Mouse (Mus musculus) cerebellum, postnatal 14 days (tissue): ENCODE measurements around the gene Traf2.

Experiments used
- DNase-seq, 2 experiments: peaks; one replicate each; pipeline ENCODE4 v3.0.0; 2021; ENCODE audit warnings: mixed read lengths in 2 of 2

Gene Traf2

DNA sequence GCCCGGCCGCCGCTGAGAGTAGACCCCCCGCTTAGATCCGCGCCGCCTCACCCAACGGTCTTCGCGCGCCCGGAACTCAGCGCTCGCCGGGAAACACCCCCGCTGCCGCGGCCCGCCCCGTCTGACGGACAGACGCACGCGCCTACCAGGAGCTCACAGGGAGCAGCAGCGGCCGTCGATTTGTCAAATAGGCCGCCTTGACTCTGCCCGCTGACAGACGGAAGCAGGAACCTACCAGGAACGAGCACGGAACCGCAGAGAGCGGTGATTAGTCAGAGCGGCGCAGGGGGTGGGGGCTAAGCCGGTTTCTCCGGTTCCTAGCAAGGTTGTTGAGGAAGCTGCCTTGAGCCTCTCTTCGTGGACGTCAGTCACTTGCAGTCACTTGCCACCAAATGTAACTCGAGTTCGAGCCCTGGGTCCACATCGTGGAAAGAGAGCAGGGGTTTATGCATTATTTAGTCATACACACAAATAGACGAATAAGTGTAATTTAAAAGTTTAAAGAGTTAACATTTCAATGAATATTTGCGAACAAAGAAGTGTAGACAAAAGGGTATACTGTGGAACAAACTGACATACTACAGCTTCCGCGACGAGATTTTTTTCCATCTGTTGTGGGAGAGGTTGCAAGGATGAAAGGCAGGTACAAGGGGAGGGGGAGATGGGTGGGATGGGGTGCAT lies at the start of gene Traf2:
Gene Traf2, minus strand, starts transcription at position 130 of the 681 bp plus-strand sequence.
- peak; percentile 98 to 99 for DNase-seq

DNA sequence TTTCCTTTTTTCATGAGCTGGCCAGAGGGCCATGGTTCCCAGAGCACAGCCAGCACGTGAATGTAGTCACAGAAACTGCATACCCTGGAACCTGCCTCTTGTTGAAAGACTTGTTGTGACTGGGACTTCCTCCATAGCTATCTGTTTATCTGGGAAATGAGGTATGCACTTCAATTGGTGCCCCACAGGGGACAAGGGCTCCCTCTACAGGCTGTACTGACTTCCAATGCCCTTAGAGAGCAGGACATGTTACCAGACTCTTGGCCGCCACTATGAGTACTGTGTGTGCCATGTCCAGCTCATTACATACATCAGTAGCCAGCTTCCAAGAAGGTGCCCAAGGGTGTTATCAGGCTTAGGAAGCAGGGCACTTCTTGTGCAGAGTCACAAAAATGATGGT lies 45.1 kb upstream of the Traf2 start:
- peak; percentile 64 to 73 for DNase-seq

- DNase-seq: no peak
These were observed 41.6 kb upstream of the Traf2 start for GRCm38 (mm10) chr2:25588227-25588907.

DNA sequence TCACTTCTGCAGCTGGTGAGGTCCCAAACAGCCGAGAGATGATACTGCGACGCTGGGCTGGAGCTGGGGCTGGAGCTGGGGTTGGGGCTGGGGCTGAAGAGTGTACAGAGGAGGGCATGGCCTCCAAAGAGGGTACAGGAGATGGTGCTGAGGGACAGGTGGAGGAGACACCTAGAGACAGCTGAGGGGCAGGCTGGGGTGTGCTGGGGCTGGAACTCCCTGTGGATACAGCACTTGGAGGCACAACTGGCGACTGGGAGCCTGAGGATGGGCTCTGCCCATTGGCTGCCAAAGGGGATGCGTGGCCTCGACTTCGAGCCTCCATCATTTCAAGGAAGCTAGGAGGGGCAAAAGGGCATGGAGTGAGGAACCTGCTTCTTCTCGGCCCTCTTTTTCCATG lies 40.5 kb upstream of the Traf2 start:
- DNase-seq: no peak

DNA sequence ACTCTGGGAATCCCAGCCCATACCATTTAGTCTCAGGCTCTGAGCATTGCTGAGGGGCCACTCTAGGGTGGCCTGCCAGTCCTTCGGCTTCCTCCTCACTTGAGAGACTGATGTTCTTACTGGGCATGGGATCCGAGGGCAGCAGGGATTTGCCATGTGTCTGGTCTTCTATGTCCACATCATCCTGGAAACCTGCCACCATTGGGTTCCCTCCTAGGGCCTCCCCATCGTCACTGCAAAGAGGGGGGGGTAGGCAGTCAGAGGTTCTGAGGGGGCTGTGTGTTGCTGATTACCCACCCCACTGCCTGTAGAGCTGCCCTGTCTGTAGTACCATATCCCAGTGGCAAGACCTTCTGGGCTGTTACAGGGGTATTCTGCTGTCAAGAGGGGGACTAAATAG lies 38.9 kb upstream of the Traf2 start:
- DNase-seq: peak in 1 of 2 experiments; percentile 63

GRCm38 (mm10) chr2:25584856-25585255 lies 38.1 kb upstream of the Traf2 start:
- peak in 1 of 2 experiments; percentile 33 for DNase-seq

- peak; percentile 63 to 67 for DNase-seq
These were observed 37.4 kb upstream of the Traf2 start for GRCm38 (mm10) chr2:25584152-25584551.

DNA sequence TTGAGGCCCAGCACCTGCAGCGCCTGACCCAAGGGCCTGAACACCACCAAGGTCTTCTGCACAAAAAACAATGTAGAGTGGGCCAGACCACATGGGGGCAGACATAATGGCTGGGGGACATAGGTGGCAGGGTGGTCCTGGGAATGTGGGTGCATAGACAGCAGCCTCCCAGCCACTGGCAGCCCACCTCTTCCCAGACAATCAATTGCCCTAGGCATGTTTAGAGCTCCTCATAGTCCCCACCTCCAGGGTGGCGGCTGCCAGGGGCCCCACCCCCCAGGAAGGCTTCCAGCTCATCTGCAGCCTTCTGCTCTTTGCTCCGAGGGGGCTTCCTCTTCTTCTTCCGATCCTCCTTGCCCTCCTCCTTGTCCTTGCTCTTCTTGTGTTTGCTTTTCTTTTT lies 36.8 kb upstream of the Traf2 start:
- peak; percentile 45 to 55 for DNase-seq

DNA sequence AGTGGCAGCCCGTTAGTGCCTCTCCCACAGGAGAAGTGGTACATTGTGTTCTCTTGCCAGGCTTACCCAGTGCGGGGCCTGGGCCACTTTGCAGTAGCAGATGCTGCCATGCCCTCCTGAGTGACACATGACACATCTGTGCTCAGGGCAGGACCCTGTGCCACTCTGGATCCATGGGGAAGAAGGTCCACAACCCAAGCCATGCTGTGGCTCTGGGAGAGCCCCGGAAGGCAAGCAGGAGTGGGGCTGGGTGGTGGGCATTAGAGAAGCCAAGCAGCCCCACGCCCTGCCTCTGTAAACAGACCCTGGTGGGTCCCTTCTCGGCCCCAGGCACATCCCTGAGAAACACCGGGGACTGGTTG lies 36.4 kb upstream of the Traf2 start:
- peak; percentile 47 to 48 for DNase-seq

GRCm38 (mm10) chr2:25582466-25583119 lies 35.9 kb upstream of the Traf2 start:
- peak; percentile 73 to 80 for DNase-seq

DNA sequence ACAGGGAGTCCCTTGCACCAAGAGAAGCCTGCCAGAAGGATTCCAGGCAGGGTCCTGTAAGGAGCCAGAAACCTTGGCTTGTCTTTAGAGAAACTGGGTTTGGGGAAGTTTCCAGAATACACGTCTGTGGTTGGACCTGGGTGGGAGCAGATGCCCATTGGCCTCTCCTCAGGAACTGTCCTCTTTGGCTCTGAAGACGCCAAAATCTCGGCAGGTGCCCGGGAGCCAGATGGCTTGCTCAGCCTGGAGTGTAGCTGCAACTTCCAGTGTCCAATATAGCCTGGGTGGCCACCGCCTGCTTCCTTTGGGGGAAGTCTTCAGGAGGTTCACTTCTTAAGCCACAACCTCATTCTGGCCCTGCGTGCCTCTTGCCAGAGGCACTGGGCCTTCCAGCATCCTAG lies 35.2 kb upstream of the Traf2 start:
- peak; percentile 94 to 97 for DNase-seq

- peak; percentile 88 to 91 for DNase-seq
These were observed 34.6 kb upstream of the Traf2 start, which contains the start of gene Ajm1 for GRCm38 (mm10) chr2:25581294-25581864. Gene Ajm1 (minus strand): TSS chr2:25581757.

- peak; percentile 63 to 70 for DNase-seq
These were observed 33.9 kb upstream of the Traf2 start for GRCm38 (mm10) chr2:25580621-25581101.

DNA sequence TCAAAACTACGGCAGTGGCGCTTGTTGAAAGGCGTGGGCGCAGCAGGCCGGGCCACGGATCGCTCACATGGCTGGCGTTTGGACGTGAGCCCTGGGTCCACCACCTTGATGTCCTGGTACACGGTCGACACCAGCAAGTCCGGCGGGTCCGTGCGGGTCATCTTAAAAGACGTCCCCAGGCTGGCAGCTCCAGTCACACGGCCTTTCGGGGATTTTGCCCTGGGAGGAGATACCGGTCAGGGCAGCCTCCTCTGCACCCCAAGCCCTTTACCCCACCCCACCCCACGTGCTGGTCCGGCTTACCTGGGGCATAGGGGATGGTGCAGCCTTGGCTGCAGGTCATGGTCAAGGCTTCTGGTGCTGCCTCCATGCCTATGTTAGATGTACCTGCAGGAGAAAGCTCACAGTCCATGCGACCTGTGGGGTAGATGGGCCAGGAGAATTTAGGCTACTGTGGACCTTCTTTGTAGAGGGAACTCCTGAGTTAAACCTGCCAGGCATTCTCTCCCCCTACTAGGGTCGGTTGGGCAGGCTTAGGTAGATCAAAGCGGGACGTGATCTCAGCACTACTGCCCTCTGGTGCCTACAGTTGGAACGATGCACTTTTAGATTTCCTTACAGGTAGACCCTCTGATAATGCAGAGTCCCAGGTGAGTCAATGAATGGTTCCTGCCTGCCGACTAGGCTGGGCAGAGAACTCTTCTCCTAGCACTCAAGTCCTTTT lies 33.2 kb upstream of the Traf2 start:
- DNase-seq: peak; percentile 90 to 91

GRCm38 (mm10) chr2:25578796-25579736 lies 32.3 kb upstream of the Traf2 start:
- peak; percentile 72 to 75 for DNase-seq

DNA sequence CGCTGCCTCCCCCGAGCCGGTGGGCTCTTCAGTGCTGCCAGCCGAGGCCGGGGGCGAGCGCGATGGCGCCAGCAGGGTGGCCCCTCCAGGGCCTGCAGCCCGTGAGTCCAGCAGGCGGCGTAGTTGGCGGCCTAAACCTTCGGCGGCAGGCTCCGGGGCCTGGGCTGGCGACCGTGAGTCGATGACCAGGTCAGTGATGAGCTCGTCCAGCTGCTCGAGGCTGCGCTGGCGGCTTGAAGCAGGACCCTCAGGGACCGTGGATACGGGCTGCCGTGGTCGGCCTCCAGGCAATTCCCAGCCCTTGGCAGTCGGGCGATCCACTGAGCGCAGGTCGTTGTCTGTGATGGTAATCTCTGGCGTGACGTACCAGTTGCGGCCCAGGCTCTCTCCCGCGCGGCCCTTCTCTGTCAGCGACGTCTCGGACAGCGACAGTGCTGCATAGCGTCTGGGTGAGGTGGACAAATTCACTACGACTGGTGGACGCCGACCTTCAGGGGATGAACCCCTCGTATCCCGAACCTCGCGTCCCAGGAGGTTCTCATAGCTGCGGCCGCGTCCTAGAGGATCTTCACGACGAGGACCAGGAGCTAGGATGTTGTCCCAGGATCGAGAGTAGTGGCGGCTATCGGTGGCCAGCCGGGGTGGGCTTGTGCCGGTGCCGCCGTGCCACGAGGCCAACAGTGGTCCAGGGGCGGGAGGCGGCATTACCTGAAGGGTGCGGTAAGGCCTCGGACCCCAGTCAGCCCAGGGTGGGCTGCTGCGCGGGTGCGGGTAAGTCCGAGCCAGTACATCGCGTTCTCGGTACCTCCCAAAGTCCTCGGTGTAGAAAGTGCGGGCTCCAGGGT lies 31.4 kb upstream of the Traf2 start:
- DNase-seq: peak; percentile 67 to 68

GRCm38 (mm10) chr2:25576965-25577891 lies 30.5 kb upstream of the Traf2 start:
- peak; percentile 64 to 66 for DNase-seq

GRCm38 (mm10) chr2:25576028-25576850 lies 29.5 kb upstream of the Traf2 start:
- peak in 1 of 2 experiments; percentile 48 for DNase-seq
